Mouse (Mus musculus): ENCODE data around the gene Mpp3.

DNA sequence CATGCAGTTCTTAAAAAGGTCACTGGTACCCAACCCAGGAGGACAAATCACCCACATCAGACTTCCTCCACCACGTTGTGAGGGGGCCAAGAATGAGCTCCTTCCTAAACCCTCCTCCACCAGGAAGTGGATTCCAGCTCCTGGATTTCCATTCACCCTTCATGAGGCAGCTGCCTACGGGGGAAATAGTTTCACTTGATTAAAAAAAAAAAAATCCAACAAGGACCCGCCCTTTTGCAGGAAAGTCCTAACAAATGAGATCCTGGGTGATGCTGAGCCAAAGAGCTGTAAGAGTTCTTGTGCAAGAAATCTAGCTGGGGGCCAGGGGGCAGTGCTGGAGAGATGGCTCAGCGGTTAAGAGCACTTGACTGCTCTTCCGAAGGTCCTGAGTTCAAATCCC, 30.0 kb downstream of the Mpp3 start:
- TF ChIP-seq CTCF (IDR thresholded peaks at IDR 0.05; ENCODE audit: low read depth) (no peak), EP300 (IDR thresholded peaks at IDR 0.05; ENCODE audit: low read depth) (no peak)
